Mouse (Mus musculus) stomach, embryonic 16.5 days (tissue): ENCODE measurements around the gene Olfr1062. TPM values are rescaled to one million over a fixed set of nuclear protein-coding genes. Genes with fewer than 3 reads are reported as not detected.
"Not testable (repeated sequence)": the region's sequence is repeated elsewhere in the genome, so short reads cannot be mapped to it uniquely, and the experiment has no call there.

Source experiments
- ATAC-seq: fragments of 200-750 bp; cut with Nextera tagmentation; 2 replicates; pipeline ENCODE4 v1.8.0; 2017; ENCODE audit warnings: moderate number of reproducible peaks, moderate TSS enrichment; ENCODE audit not compliant: insufficient read depth, low FRiP score
- H3K27ac ChIP-seq: fragments of 300-500 bp; sonication (generic); 2 replicates; pipeline ENCODE4 v1.5.1; 2014; ENCODE audit warnings: low read length
- H3K27me3 ChIP-seq: fragments of 300-500 bp; sonication (generic); 2 replicates; pipeline ENCODE4 v1.6.1; 2014; ENCODE audit warnings: low read length, control low read depth, mixed read lengths; ENCODE audit not compliant: control insufficient read depth, insufficient read depth
- H3K36me3 ChIP-seq: fragments of 300-500 bp; sonication (generic); 2 replicates; pipeline ENCODE4 v1.6.1; 2014; ENCODE audit warnings: low read length; ENCODE audit not compliant: control insufficient read depth, insufficient read depth
- H3K4me1 ChIP-seq: fragments of 300-500 bp; sonication (generic); 2 replicates; pipeline ENCODE4 v1.6.1; 2014; ENCODE audit warnings: low read length, control low read depth, mixed read lengths; ENCODE audit not compliant: control insufficient read depth, insufficient read depth
- H3K4me2 ChIP-seq: fragments of 300-500 bp; sonication (generic); 2 replicates; pipeline ENCODE4 v1.6.1; 2014; ENCODE audit warnings: low read depth, low read length, mixed read lengths
- H3K4me3 ChIP-seq: fragments of 300-500 bp; sonication (generic); replicated peaks from 2 replicates; pipeline ENCODE4 v1.5.1; 2014; ENCODE audit warnings: mild to moderate bottlenecking, low read length
- H3K9ac ChIP-seq: fragments of 300-500 bp; sonication (generic); 2 replicates; pipeline ENCODE4 v1.6.1; 2014; ENCODE audit warnings: low read length
- H3K9me3 ChIP-seq: fragments of 300-500 bp; sonication (generic); replicated peaks from 2 replicates; pipeline ENCODE4 v1.6.1; 2016; ENCODE audit warnings: low read length, control low read depth; ENCODE audit not compliant: control insufficient read depth
- polyA plus RNA-seq: library from polyadenylated mRNA; unstranded; fragments of >200 nt; fragmentation: Nextera tagmentation; extraction: Ambion mirVana; gene quantifications from 2 replicates; pipeline ENCODE4 v1.2.1, GENCODE M21; 2015

Gene Olfr1062
- polyA plus RNA-seq, 1 experiment from 2014 or later, result not detected

DNA sequence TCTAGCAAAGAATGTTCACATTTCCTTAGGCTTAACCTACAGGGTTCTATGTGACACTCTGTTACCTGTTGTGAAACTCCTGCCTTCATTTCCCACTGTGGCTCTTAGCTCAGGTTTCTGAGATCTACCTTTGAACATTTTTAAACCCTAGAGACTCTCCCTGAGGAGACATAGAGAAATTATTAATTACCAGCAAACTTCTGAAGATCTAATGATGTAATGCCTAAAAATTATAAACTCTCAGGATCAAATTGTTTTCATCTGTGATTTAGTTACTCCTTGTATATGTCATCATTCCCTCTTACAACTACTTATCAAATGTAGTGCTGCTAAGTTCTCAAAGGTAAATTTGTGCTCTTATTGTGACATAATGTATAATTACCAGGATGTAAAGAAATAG lies 38.1 kb downstream of the Olfr1062 start, which contains the start of gene Olfr1058:
Gene Olfr1058 (minus strand): TSS at position 101 of the 400 bp plus-strand sequence.
- not testable (repeated sequence) for H3K4me3 ChIP-seq, H3K27me3 ChIP-seq, H3K4me1 ChIP-seq, H3K27ac ChIP-seq, H3K36me3 ChIP-seq, H3K9ac ChIP-seq, ATAC-seq, H3K9me3 ChIP-seq, H3K4me2 ChIP-seq

DNA sequence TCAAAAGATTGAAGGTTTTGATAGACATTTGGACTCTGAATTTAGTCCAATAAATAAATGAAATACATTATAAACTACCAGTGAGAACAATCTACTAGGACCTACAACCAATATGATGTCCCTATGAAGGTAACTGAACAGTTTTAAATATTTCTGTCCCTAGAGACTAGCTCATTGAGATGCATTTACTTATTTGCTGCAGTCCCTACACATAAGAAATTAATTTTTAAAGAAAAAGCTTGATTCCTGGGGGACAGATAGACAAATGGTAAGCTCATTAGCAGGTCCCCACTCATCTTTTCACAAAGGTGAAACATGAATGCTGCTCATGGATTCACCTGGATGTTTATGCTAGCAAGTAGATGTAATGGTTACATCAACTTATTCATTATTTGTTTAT lies 48.3 kb downstream of the Olfr1062 start, which contains the start of gene Olfr1057:
Gene Olfr1057 (minus strand): TSS at position 101 of the 400 bp plus-strand sequence.
- Histone ChIP-seq H3K4me1 (no peaks in the 10 kb centered on the region), H3K9me3 (no peaks in the 10 kb centered on the region), H3K9ac (no peak within 1 kb of the TSS), H3K27ac (no peak within 1 kb of the TSS), H3K4me3 (no peak within 1 kb of the TSS), H3K27me3 (no peaks in the 10 kb centered on the region), H3K4me2 (no peak within 1 kb of the TSS), H3K36me3 (no peaks in the 10 kb centered on the region)
- ATAC-seq, result no peak

Other genes with a start within 250 kb of the Olfr1062 start
- not detected in 2 replicates for gene Olfr1044, start 248.9 kb downstream of the Olfr1062 start, polyA plus RNA-seq
- not detected in 2 replicates for gene Olfr52, start 241.1 kb downstream of the Olfr1062 start, polyA plus RNA-seq
- gene Olfr1045, start 223.7 kb downstream of the Olfr1062 start, polyA plus RNA-seq, result not detected in 2 replicates
- gene Olfr1046, start 207.4 kb downstream of the Olfr1062 start, polyA plus RNA-seq, result not detected in 2 replicates
- gene Olfr1047, start 195.3 kb downstream of the Olfr1062 start, polyA plus RNA-seq, result not detected in 2 replicates
- gene Olfr1048, start 186.5 kb downstream of the Olfr1062 start, polyA plus RNA-seq, result not detected in 2 replicates
- not detected in 2 replicates for gene Olfr1049, start 168.4 kb downstream of the Olfr1062 start, polyA plus RNA-seq
- gene Olfr1051, start 147.7 kb downstream of the Olfr1062 start, polyA plus RNA-seq, result not detected in 2 replicates
- not detected in 2 replicates for gene Olfr1052, start 134.3 kb downstream of the Olfr1062 start, polyA plus RNA-seq
- not detected in 2 replicates for gene Olfr1053, start 111.5 kb downstream of the Olfr1062 start, polyA plus RNA-seq
- gene Olfr1054, start 91.3 kb downstream of the Olfr1062 start, polyA plus RNA-seq, result not detected in 2 replicates
- gene Olfr1055, start 76.5 kb downstream of the Olfr1062 start, polyA plus RNA-seq, result not detected in 2 replicates
- not detected in 2 replicates for gene Olfr1056, start 64.3 kb downstream of the Olfr1062 start, polyA plus RNA-seq
- gene Olfr1057, start 48.4 kb downstream of the Olfr1062 start, polyA plus RNA-seq, result not detected in 2 replicates
- not detected in 2 replicates for gene Olfr1058, start 38.2 kb downstream of the Olfr1062 start, polyA plus RNA-seq
- not detected in 2 replicates for gene Olfr1061, start 12.7 kb downstream of the Olfr1062 start, polyA plus RNA-seq
- gene Olfr1065, start 23.8 kb upstream of the Olfr1062 start, polyA plus RNA-seq, result not detected in 2 replicates
- not detected in 2 replicates for gene Olfr1066, start 29.5 kb upstream of the Olfr1062 start, polyA plus RNA-seq
- not detected in 2 replicates for gene Olfr228, start 60.6 kb upstream of the Olfr1062 start, polyA plus RNA-seq
- not detected in 2 replicates for gene Olfr1076, start 81.7 kb upstream of the Olfr1062 start, polyA plus RNA-seq
- gene Olfr1079, start 115.7 kb upstream of the Olfr1062 start, polyA plus RNA-seq, result not detected in 2 replicates
- not detected in 2 replicates for gene Olfr1080, start 131.5 kb upstream of the Olfr1062 start, polyA plus RNA-seq
- gene Olfr1082, start 172.2 kb upstream of the Olfr1062 start, polyA plus RNA-seq, result not detected in 2 replicates
- gene Olfr1084, start 213.0 kb upstream of the Olfr1062 start, polyA plus RNA-seq, result not detected in 2 replicates
- not detected in 2 replicates for gene Olfr1085, start 235.3 kb upstream of the Olfr1062 start, polyA plus RNA-seq